Mouse (Mus musculus) embryo, embryonic 10 days (tissue): ENCODE measurements around the gene Wdr47.
A peak's percentile ranks its signal among the peaks of the same experiment; 100 is the strongest.
"Not testable (repeated sequence)": the region's sequence is repeated elsewhere in the genome, so short reads cannot be mapped to it uniquely, and the experiment has no call there.

Experiments
- DNase-seq: peaks from one replicate; pipeline ENCODE4 v3.0.0-alpha.2; 2015; ENCODE audit warnings: low spot score

Wdr47 gene

DNA sequence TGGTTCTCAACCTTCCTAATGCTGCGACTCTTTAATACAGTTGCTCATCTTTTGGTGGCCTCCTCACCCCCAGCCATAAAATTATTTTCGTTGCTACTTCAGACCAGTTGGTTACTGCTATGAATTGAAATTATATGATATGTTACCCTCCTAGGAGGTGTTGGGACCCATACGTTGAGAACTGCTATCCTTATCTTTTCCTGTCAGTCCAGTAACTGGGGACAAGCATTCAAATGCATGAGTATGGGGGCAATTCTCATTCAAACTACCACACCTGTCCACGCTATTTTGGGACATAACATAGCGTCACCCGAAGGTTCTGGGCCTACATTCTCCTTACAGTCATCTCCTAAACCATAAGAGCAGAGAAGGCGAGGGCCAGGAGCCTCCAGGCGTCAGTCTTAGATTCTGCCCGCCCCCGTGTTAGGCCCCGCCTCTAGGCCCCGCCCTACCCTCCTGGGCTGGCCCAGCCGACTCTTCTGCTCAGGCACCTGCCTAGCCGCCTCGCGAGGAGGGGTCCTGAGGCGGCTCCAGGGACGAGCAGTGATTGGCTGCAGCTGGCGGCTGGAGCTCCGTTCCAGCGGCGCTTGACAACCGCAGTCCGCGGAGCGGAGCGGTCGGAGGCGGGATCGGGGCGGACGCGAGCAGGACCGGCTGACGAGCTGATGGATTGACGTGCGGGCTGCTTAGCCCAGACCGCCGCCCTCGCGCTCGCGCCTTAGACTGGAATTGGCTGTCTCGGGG lies at the start of gene Wdr47:
Gene Wdr47 (plus strand): TSS at position 494 of the 744 bp plus-strand sequence.
- peak; percentile 96 for DNase-seq

DNA sequence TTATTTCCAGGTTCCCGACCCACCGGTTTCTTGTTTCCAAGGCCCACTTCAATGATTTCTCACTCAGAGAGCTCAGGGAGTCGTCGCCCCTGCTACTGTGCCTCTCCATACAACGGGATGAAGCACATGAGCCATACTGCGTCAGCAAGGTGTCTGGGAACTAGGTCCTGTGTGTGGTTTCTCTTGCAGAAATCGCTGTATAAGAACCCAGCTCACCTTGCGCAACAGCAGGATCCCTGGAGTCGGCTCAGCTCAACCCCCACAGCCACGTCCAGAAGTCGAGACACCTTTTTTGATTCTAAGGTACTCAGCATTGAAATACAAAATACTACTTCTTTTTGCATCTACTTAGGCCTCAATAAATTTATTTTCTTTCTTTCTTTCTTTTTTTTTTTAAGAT lies 48.8 kb upstream of the Wdr47 start:
- no peak for DNase-seq

DNA sequence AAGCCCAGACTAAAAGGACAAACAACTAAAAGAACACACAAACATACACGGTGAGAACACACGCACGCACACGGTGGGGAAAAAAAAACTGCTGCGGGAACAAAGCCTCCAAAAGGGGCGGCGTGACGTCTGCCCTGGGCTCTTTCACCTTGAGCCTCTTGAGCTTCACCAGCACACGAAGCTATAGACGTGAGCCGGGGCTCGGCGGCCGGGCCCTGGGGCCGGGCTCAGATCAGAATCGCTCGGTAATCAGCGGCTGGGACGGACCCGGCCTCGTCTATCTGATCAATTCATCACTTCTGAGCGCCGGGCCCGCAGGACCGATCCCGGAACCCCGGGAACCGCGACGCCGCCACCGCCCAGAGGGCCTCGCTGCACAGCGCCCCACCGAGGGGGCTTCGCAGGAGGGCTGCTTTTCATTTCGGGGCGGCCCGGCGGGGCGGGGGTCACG lies 36.9 kb upstream of the Wdr47 start:
- DNase-seq: peak; percentile 40

DNA sequence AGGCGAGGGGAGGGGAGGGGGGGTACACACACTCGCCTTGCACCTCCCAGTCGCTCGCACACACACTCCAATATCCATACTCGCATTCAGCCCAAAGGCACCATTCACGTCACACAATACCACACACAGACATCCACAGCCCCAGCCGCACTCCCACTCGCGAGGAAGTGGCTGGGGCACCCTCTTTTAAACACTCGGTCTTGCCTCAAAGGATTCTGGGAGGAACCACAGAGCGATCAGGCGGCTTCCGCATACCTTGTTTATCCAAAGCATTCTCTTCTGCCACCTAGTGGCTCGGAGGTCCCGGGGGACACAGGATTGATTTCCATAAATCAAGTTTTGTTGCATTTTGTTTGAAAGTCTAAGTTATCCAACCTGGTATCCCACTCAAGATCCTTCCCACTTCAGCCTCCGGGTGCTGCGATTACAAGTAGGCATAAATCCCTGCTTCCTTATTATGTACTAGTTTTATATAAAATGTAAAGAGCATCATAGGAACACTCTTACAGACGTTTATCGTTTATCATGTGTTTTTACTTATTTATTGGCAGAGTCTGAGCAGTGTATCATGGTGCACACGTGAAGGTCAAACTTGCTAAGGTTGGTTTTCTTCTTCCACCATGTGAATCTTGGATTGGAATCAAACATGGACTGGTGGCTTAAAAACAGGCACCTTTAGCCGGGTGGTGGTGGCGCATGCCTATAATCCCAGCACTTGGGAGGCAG lies 36.3 kb upstream of the Wdr47 start:
- DNase-seq: peak; percentile 96

DNA sequence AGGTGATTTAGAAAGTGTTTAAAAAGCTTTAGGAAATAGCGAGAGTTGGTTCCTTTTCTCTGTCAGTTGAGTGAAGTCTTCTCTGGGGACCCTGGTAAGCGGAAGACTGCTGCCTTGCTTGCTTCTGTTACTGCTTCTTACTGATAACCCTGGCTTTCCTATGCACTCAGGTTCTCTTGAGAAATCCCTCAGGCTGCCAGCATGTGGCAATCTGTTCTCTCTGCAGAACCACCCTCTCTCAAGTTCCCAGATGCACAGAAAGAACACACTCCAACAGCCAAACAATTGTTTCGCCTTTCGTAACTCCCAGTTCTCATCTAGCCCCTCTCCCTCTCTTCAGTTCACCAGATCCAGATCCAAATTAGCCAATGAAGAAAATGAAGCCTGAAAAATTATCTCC lies 33.2 kb upstream of the Wdr47 start:
- DNase-seq: no peak

DNA sequence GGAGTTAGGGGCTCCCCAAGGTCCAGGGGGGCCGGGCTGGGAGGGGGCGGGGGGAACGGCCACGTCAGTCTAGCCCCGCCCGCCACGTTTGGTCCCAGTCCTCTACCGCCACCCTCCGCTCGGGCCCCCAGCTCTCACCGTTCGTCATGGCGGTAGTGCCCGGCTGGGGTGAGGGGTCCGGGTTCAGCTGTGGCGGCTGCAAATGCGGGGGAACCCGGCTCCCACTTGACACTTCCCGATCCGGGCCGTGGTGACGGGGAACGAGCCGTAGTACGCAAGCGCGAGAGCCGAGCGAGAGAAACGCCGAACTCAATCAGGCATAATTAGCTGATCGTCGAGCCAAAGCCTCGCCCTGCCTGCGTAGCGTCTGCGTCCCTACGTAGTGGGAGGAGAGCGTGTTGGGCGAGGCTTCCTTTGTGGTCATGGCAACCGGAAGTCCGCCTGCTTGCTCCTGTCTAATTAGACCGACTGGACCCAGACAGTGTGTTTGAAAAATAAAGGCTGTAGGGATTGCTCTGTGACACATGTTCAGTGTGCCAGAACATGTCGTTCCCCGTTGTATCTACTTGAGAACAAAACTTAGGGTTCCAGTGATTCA lies 28.8 kb upstream of the Wdr47 start, which contains the start of gene Tmem167b:
Gene Tmem167b (minus strand): TSS at position 334 of the 598 bp plus-strand sequence.
- peak; percentile 100 for DNase-seq

DNA sequence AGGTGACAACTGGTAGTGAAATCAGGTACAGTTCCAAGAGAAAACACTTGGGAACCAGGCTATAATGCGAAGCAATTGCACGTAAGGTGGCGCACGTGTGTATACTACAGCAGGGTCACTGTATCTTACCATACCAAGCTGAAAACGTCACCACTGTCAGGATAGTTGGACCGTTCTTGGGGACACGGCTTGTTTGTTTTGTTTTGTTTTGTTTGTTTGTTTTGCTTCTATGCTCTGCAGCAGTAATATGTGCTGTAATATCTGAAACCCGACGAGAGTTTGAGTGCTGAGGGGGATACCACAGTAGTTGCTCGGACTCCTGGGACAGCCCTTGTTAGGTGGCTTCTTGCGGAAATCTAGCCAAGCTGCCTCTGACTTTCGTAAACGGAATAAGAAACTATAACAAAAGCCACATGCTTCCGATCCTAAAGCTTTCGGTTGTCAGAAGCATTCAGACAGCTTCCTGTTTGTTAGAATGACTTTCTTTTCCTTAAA lies 28.3 kb upstream of the Wdr47 start:
- DNase-seq: peak; percentile 67

DNA sequence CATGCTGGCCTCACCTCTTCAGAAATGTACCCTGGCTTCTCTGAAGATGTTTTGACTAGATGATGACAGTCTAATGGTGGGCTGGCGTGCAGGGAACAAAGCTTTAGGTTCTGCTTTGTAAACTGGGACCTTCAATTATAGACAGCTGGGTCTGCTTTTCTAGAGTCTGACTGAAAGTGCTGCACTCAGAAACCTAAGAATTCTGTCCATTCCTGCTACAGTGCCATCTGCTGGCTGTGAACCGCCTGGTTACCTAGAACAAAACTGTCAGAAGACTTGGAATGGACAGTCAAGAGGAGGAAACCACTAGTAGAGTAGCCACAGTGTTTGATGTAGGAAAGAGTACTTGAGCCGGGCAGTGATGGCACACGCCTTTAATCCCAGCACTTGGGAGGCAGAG lies 27.8 kb upstream of the Wdr47 start:
- DNase-seq: peak; percentile 92

DNA sequence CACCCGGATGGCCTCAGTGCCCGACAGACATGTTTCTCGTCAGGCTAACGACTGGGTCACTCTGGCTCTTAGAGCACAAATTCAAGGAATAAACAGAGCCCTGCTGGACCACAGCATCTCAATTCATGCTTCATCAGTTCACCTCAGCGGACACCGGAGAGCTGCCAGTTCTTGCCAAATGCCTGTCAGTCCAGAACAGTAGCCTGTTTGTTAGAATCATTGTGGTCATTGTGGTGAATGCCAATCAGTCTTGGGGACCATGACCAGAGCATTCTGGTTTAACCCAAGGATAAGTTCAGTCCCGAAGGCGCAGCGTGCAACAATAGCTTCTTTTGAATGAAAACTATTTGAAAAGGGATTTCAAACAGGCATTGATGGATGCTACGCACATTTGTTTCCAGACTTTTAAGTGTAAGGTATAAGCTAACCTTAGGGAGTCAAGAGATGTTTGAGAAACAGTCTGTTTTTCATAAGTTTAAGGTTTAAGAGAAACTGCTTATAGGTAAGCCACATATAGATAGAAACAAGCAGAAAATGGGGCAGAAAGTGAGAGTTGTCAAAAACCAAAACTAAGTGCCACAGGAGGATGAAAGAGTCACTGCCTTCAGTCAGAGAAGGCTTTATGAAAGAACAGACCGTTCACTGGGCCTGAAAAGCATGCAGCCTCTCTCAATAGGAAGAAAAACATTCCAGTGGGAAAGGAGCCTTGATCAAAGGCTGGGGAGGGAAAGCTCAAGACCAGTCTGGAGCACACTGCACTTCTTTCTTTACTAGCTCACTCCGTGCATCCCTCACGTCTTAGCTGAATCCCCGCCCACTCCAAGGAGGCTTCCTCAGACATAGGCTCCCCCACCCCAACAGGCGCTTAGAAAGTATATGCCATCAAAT lies 22.8 kb upstream of the Wdr47 start:
- DNase-seq: peak; percentile 77

DNA sequence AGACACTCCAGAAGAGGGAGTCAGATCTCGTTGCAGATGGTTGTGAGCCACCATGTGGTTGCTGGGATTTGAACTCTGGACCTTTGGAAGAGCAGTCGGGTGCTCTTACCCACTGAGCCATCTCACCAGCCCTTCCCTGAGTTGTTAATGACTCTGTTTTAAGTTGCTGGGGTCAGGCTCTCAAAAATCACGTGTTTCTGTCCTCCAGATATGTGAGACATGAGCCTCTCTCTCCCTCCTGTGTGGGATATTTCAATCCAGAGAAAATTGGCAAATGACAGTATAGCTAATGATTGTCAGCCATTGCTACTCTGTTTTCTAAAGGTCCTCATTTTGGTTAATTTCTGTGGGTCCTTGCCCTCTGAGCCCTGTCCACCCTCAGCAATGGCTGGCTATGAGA lies 21.4 kb upstream of the Wdr47 start:
- not testable (repeated sequence) for DNase-seq

DNA sequence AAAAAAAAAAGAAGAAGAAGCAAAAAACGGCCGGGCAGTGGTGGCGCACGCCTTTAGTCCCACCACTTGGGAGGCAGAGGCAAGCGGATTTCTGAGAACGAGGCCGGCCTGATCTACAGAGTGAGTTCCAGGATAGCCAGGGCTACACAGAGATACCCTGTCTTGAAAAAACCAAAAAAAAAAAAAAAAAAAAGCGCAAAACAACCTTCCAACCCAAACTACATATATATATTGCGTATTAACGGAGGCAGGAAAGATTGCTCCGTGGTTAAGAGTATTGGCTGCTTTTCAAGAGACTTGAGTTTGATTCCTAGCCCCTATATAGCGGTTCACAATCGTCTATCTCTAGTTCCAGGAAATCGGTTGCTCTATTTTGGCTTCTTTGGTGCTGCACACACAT lies 20.3 kb upstream of the Wdr47 start:
- no peak for DNase-seq

DNA sequence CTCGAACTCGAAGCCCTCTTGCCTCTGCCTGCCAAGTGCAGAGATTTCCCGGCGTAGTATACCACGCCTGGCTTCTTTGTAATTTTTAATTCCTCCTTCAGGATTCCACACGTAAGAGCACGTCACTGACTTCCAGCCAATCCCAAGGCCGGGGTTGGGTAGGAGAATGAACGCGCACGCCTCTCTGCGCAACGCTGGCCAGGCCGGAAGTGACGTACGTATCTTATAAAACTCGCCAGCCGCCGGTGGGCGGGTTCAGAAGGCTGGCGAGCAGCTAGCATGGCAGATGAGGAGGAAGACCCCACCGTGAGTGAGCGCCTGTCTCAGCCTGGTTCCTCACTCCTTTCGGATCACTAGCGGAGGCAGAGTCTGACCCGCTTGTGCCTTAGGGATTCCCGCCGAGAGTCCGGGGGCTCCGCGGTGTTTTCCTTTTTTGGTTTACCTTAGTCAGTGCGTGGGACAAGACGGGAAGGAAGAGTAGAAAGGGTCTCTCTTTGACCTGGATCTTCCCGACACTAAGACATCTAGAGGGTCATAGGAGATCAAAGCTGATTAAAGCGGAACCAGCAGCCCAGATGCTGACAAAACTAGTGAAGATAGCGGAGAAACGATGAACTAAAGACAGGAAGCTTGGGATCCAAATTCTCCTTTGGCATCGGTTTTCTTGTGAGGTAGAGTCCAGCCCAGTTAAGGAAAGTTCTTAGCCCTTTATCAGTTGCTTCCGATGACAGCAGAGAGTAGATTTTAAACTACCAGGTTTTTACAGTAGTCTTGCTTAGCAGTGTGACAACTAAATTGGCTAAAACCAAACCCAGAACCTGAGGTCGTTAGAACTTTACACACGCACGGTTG lies 19.4 kb upstream of the Wdr47 start, which contains the start of gene Taf13:
Gene Taf13 (plus strand): TSS at position 256 of the 852 bp plus-strand sequence.
- peak; percentile 98 for DNase-seq

DNA sequence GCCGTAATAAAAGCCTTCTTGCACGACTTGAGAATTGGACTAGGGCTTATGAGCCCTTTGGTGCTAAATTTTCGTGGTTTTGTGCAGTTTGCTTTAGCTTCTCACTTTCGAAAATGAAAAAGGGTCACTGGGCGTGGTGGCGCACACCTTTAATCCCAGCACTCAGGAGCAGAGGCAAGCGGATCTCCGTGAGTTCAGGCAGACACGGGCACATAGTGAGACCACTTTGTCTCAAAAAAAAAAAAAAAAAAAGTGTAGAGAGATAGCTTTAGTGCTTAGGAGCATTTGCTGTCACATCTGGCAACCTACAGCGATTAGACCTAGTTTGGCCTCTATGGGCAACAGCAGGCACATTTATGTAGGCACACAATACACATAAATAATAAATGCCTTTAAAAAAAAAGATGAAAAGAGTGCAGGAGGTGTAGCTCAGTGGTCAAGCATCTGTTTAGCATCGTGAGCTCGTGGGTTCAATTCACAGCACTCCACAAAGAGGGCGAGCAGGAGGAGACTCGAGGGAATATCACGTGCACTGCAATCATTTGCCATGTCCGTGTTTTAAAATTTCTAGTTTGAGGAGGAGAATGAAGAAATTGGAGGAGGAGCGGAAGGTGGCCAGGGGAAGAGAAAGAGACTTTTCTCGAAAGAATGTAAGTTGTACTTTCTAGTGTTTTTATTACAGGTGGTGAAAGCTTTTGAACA lies 18.6 kb upstream of the Wdr47 start:
- no peak for DNase-seq

DNA sequence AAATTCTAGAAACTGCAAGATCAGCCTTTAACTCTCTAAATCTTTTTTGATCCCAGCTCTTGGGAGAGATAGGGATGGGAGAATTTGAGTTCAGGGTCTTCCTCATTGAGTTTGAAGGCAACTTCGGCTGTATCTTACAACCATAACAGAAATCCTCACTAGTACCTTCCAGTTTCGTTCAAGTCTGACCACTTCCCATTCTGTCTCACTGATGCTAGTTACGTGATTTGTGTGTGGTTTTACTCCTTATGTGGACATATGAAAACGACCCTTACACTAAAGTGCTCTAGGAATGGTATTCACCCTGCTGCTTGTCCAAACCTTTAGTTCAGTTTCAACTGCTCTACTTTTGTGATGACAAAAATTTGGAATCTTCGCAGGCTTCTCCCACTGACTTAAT lies 17.1 kb upstream of the Wdr47 start:
- no peak for DNase-seq

DNA sequence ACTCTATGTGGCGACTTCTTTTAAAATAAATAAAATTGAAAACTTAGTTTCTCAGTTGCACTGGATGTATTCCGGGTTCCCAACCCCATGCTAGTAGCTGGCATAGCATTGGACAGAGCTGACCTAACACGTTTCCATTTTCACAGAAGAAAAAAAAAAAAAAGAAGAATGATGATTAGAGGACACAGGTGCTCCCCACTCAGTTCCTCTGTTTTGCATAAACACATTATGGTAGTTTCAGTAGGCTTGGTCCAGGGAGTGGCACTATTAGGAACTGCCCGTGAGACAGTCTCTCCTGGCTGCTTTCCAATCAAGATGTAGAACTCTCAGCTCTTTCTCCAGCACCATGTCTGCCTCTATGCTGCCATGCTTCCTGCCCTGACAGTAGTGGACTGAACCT lies 6.5 kb upstream of the Wdr47 start:
- no peak for DNase-seq

DNA sequence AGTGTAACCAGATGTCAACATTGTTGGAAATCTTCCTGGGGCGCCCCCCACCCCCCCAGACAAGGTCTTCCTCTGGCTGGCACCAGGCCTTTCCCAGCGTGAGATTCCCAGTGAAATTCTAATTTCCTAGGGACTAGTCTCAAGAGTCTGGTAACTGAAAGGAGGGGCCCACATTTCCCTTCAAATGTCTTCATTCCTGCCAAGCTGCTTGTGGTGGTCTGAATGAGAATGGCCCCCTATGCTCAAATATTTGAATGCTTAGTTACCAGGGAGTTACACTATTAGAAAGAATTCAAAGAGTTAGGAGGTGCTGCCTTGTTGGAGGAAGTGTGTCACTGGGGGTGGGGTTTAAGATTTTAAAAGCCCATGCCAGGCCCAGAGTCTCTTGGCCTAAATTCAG lies 2.6 kb upstream of the Wdr47 start:
- no peak for DNase-seq

DNA sequence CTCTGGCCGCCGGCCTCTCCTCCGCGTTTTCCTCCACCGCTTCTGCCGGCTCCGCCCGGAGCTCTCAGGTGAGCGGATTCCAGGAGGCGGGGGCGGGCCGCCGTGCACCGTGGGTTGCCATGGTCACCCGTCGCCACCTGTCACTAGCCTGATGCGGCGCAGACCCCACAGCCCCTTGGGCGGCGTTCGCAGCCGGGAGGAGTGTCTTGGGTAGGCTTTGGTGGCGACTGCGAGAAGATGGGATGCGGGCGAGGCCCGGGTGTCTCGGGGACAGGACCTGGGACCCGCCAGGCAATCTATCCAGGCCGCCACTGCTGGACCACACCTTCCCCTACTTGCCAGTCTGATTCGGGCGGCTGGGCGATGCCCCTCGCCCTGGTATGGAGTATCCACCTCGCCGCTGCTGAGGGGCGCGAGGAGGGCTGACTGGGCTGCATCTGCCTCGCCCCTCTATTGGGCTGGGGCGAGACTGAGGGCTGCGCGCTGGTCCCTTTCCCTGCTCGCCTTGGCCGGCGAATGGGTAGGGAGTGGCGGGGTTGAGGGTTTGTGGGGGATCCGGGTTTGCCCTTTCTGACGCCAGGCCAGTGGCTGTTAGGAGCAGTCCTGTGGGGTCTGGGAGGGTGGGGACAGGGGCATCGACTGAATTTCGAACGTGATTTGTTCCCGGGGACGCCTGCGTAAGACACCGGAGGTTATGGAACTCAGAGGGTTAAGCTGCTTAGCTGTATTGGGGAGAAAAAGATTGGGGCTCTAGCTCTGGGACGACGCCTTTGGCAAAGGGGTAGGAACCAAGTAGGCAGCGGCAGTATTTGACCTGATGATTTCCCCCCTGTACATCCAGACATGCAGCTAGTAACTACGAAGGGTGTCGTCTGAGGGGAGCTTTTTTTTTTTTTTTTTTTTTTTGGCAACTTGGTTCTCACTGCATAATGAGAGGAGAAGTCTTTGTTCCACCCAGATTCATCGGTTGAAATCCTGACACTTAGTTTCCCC lies 747 bp downstream of the Wdr47 start:
- DNase-seq: peak; percentile 29

DNA sequence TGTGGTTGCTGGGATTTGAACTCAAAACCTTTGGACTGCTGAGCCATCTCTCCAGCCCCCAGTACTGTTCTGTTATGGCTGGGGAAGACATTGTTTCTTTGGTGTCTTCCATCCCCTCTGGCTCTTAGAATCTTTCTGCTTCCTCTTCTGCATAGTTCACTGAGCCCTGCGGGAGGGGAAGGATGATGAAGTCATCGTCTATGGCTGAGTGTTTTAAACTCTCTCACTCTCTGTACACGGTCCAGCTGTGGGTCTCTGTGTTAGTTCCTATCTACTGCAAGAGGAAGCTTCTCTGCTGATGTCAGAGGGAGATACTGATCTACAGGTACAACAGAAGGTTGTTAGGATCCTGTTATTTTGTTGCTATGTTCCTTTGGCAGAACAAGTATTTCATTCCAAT lies 17.8 kb downstream of the Wdr47 start:
- DNase-seq: no peak

DNA sequence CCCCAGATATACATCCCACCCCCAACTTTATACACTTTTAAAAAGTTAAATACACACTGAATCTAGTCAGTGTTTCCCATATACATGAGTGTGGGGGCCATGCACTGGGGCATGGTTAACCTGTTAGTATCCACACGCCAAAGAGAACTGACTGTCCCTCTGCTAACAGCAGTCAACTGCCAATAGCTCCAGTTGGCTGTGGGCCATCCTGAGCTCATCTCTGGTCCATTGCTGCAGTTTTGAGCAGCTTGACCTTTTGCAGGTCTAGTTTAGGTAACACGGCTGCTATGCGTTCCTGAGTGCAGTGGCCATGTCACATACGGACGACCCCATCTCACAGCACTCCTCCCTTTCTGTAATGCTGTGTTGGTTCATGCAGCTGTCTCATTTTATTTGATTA lies 43.7 kb downstream of the Wdr47 start:
- DNase-seq: no peak
